Mouse (Mus musculus): ENCODE measurements around the gene Scarb2. TPM values are rescaled to one million over a fixed set of nuclear protein-coding genes. Genes with fewer than 3 reads are reported as not detected.
A peak's percentile ranks its signal among the peaks of the same experiment; 100 is the strongest.

The Scarb2 gene
- polyA plus RNA-seq, 1 experiment from 2014 or later, result 7.0 TPM

GRCm38 (mm10) chr5:92413271-92413981 lies 93.2 kb downstream of the Scarb2 start:
- Histone ChIP-seq H3K4me2 (ENCODE audit: low read depth, severe bottlenecking) (no peak overlapping the region), H3K4me3 (ENCODE audit: low read depth, low read length) (no peak overlapping the region), H3K4me1 (ENCODE audit: control insufficient read depth, insufficient read depth, low read length) (no peaks in the 10 kb centered on the region), H3K36me3 (ENCODE audit: control insufficient read depth, insufficient read depth, low read length) (peaks cover 11% of the 10 kb centered on the region), H3K9ac (ENCODE audit: low read length) (no peak overlapping the region), H3K27me3 (ENCODE audit: control insufficient read depth, insufficient read depth, low read length) (no peaks in the 10 kb centered on the region), H3K27ac (replicated peaks; ENCODE audit: low read depth, low read length) (no peak overlapping the region), H3K9me3 (ENCODE audit: control insufficient read depth, low read length) (no peaks in the 10 kb centered on the region)
- WGBS, result 90% methylated on average over 11 of the region's 11 CpGs
- DNase-seq (ENCODE audit: low spot score) (no peak), ATAC-seq (ENCODE audit: insufficient number of reproducible peaks, low FRiP score, low TSS enrichment, low read depth) (no peak; the same call in 1 of the 2 replicates)

DNA sequence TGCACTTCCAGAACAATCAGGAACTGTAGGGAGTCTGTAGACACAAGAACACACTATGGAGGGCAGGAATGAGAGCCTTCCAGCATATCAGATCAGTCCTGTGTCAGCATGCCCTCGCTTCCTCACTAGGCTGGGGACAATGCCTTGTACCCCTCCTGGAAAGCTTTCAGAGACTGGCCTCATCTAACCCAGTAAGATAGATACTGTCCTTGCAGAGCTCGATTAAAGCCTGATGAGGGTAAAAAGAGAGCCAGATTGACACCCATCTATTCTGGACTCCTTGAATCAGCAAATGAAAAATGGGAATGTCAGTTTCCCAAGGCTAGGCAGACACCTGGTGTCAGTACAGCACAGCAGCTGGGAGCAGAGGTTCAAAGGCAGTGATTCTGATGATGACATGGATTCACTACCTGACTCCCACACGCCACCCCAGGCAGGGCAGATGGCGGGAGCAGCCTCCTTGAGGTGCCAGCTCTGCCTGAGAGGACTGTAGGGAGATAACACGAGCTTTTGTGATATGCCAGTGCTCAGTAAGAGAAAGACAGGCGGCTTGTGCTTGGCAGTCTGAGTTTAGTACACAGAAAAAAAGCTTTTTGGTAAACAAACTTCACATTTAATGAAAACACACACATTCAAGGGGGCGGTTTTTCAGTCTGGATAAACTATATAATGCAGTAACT lies 95.0 kb downstream of the Scarb2 start:
- ATAC-seq (ENCODE audit: insufficient number of reproducible peaks, low FRiP score, low TSS enrichment, low read depth) (no peak), DNase-seq (ENCODE audit: low spot score) (no peak)
- no peaks in the 10 kb centered on the region for H3K4me1 ChIP-seq (ENCODE audit: control insufficient read depth, insufficient read depth, low read length)
- no peak overlapping the region for H3K4me3 ChIP-seq (ENCODE audit: low read depth, low read length)
- WGBS, result 75% methylated on average over 7 of the region's 7 CpGs
- no peaks in the 10 kb centered on the region for H3K9me3 ChIP-seq (ENCODE audit: control insufficient read depth, low read length)
- peaks cover 5% of the 10 kb centered on the region for H3K36me3 ChIP-seq (ENCODE audit: control insufficient read depth, insufficient read depth, low read length)
- H3K27me3 ChIP-seq (ENCODE audit: control insufficient read depth, insufficient read depth, low read length), result no peaks in the 10 kb centered on the region
- H3K4me2 ChIP-seq (ENCODE audit: low read depth, severe bottlenecking), result no peak overlapping the region
- no peak overlapping the region for H3K9ac ChIP-seq (ENCODE audit: low read length)
- H3K27ac ChIP-seq (replicated peaks; ENCODE audit: low read depth, low read length), result no peak overlapping the region

DNA sequence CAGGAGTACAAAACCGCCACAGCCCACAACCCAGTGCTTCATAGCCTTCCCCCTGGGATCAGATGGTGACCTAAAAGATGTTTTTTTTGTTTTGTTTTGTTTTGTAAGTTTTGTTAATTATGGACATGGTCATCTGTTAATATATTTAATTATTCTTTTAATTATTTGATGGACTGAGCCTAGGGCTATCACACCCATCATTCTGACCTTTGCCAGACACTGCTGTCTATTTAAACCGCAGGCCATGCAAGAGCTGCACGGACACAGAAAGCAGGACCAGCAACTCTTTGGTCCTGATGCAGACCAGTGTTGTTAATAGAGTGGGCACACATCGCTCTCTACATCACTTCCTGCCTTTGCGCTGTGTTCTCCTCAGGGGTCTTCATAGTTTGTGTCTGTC lies 96.1 kb downstream of the Scarb2 start:
- no peak overlapping the region for H3K9ac ChIP-seq (ENCODE audit: low read length)
- ATAC-seq (ENCODE audit: insufficient number of reproducible peaks, low FRiP score, low TSS enrichment, low read depth) (no peak), DNase-seq (ENCODE audit: low spot score) (no peak)
- H3K36me3 ChIP-seq (ENCODE audit: control insufficient read depth, insufficient read depth, low read length), result peaks cover 3% of the 10 kb centered on the region; the same call in 1 of the 2 replicates
- H3K27me3 ChIP-seq (ENCODE audit: control insufficient read depth, insufficient read depth, low read length), result no peaks in the 10 kb centered on the region
- H3K4me1 ChIP-seq (ENCODE audit: control insufficient read depth, insufficient read depth, low read length), result no peaks in the 10 kb centered on the region
- H3K4me2 ChIP-seq (ENCODE audit: low read depth, severe bottlenecking), result no peak overlapping the region
- H3K4me3 ChIP-seq (ENCODE audit: low read depth, low read length), result no peak overlapping the region
- H3K27ac ChIP-seq (replicated peaks; ENCODE audit: low read depth, low read length), result no peak overlapping the region
- 88% methylated on average over 5 of the region's 5 CpGs for WGBS
- H3K9me3 ChIP-seq (ENCODE audit: control insufficient read depth, low read length), result no peaks in the 10 kb centered on the region

DNA sequence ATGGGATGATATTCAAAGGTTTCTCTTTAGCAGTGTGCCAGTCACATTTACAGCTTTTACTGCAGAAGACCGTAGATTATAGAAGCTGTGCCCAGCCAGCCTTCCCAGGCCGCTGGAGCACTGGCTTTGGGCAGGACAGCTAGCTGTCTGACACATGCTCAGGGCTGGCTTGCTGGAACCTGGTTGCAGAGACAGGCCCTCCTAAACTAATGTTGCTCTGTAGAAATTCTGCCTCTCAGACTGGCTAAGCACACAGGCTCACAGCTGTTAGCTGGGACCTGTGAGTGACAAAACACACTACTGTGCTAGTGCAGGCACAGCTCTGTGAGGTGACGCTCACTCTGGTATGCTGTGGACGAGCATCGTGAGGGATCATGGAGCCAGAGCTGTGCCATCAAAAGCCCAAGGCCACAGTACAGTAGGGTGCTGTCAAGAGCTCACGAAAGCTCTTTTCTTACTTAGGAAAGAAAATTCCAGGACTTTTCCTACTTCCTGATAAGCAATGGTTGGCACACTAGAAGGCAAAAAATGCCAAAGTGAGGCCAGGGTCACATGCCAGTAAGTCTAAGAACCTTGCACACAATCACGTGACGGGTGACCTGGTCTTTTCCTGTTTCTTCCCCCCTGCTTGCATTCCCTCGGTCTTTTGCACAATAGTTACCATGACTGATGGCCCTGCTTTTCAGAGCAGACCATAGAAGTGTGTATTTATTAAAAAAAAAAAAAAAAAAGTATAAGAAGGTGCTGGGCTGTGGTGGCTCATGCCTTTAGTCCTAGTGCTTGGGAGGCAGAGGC lies 97.1 kb downstream of the Scarb2 start:
- ATAC-seq (ENCODE audit: insufficient number of reproducible peaks, low FRiP score, low TSS enrichment, low read depth) (no peak), DNase-seq (ENCODE audit: low spot score) (no peak)
- Histone ChIP-seq H3K4me1 (ENCODE audit: control insufficient read depth, insufficient read depth, low read length) (peaks cover 2% of the 10 kb centered on the region), H3K27me3 (ENCODE audit: control insufficient read depth, insufficient read depth, low read length) (no peaks in the 10 kb centered on the region), H3K9ac (ENCODE audit: low read length) (no peak overlapping the region), H3K4me2 (ENCODE audit: low read depth, severe bottlenecking) (no peak overlapping the region), H3K9me3 (ENCODE audit: control insufficient read depth, low read length) (no peaks in the 10 kb centered on the region), H3K4me3 (ENCODE audit: low read depth, low read length) (no peak overlapping the region), H3K27ac (replicated peaks; ENCODE audit: low read depth, low read length) (no peak overlapping the region), H3K36me3 (ENCODE audit: control insufficient read depth, insufficient read depth, low read length) (peaks cover 3% of the 10 kb centered on the region; the same call in 1 of the 2 replicates)
- 82% methylated on average over 9 of the region's 9 CpGs for WGBS

DNA sequence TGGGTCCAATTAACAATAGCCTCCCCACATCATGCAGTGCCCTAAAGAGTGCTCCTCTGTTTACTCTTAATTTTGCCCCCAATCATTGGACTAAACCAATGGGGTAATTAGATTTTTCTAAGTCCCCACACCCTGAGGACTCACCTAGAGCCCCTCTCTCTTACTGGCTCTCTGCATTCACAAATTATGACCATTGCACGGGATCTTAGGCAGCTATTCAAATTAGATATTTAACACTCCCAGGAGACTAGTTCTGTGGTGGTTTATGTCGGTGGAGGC lies 102.3 kb downstream of the Scarb2 start:
- Histone ChIP-seq H3K4me1 (ENCODE audit: control insufficient read depth, insufficient read depth, low read length) (peaks cover 12% of the 10 kb centered on the region), H3K4me3 (ENCODE audit: low read depth, low read length) (no peak overlapping the region), H3K4me2 (ENCODE audit: low read depth, severe bottlenecking) (peak overlapping the region; percentile 3; the same call in 1 of the 2 replicates), H3K9ac (ENCODE audit: low read length) (no peak overlapping the region), H3K9me3 (ENCODE audit: control insufficient read depth, low read length) (no peaks in the 10 kb centered on the region), H3K27me3 (ENCODE audit: control insufficient read depth, insufficient read depth, low read length) (no peaks in the 10 kb centered on the region), H3K36me3 (ENCODE audit: control insufficient read depth, insufficient read depth, low read length) (no peaks in the 10 kb centered on the region), H3K27ac (replicated peaks; ENCODE audit: low read depth, low read length) (peak overlapping the region; percentile 64)
- ATAC-seq (ENCODE audit: insufficient number of reproducible peaks, low FRiP score, low TSS enrichment, low read depth) (peak; percentile 55; the same call in 1 of the 2 replicates), DNase-seq (ENCODE audit: low spot score) (no peak)
- 3% methylated on average over 2 of the region's 2 CpGs for WGBS

GRCm38 (mm10) chr5:92403562-92404399 lies 102.9 kb downstream of the Scarb2 start:
- H3K9ac ChIP-seq (ENCODE audit: low read length), result peak overlapping the region; percentile 30; the same call in 1 of the 2 replicates
- peak; percentile 81 for DNase-seq (ENCODE audit: low spot score)
- no peaks in the 10 kb centered on the region for H3K9me3 ChIP-seq (ENCODE audit: control insufficient read depth, low read length)
- H3K27ac ChIP-seq (replicated peaks; ENCODE audit: low read depth, low read length), result peak overlapping the region; percentile 64
- peak overlapping the region; percentile 3; the same call in 1 of the 2 replicates for H3K4me2 ChIP-seq (ENCODE audit: low read depth, severe bottlenecking)
- H3K27me3 ChIP-seq (ENCODE audit: control insufficient read depth, insufficient read depth, low read length), result no peaks in the 10 kb centered on the region
- H3K4me3 ChIP-seq (ENCODE audit: low read depth, low read length), result no peak overlapping the region
- H3K4me1 ChIP-seq (ENCODE audit: control insufficient read depth, insufficient read depth, low read length), result peaks cover 12% of the 10 kb centered on the region
- no peaks in the 10 kb centered on the region for H3K36me3 ChIP-seq (ENCODE audit: control insufficient read depth, insufficient read depth, low read length)
- WGBS, result 21% methylated on average over 9 of the region's 10 CpGs
- peak; percentile 82 for ATAC-seq (ENCODE audit: insufficient number of reproducible peaks, low FRiP score, low TSS enrichment, low read depth)

- ATAC-seq (ENCODE audit: insufficient number of reproducible peaks, low FRiP score, low TSS enrichment, low read depth), result no peak
- no peak overlapping the region for H3K4me2 ChIP-seq (ENCODE audit: low read depth, severe bottlenecking)
- H3K27me3 ChIP-seq (ENCODE audit: control insufficient read depth, insufficient read depth, low read length), result no peaks in the 10 kb centered on the region
- no peak overlapping the region for H3K4me3 ChIP-seq (ENCODE audit: low read depth, low read length)
- H3K9ac ChIP-seq (ENCODE audit: low read length), result no peak overlapping the region
- H3K9me3 ChIP-seq (ENCODE audit: control insufficient read depth, low read length), result no peaks in the 10 kb centered on the region
- H3K27ac ChIP-seq (replicated peaks; ENCODE audit: low read depth, low read length), result no peak overlapping the region
- H3K4me1 ChIP-seq (ENCODE audit: control insufficient read depth, insufficient read depth, low read length), result peaks cover 12% of the 10 kb centered on the region
- no peak for DNase-seq (ENCODE audit: low spot score)
- no peaks in the 10 kb centered on the region for H3K36me3 ChIP-seq (ENCODE audit: control insufficient read depth, insufficient read depth, low read length)
- 77% methylated on average over 9 of the region's 9 CpGs for WGBS
Observed at GRCm38 (mm10) chr5:92402816-92403215, 103.8 kb downstream of the Scarb2 start.

- WGBS, result 19% methylated on average over 5 of the region's 5 CpGs
- H3K9ac ChIP-seq (ENCODE audit: low read length), result no peak overlapping the region
- H3K4me3 ChIP-seq (ENCODE audit: low read depth, low read length), result no peak overlapping the region
- H3K9me3 ChIP-seq (ENCODE audit: control insufficient read depth, low read length), result no peaks in the 10 kb centered on the region
- 0 out of 2 replicates have a peak, but pooled peaks cover under 1% of the 10 kb centered on the region for H3K4me1 ChIP-seq (ENCODE audit: control insufficient read depth, insufficient read depth, low read length)
- DNase-seq (ENCODE audit: low spot score) (peak; percentile 88), ATAC-seq (ENCODE audit: insufficient number of reproducible peaks, low FRiP score, low TSS enrichment, low read depth) (peak; percentile 81)
- no peaks in the 10 kb centered on the region for H3K36me3 ChIP-seq (ENCODE audit: control insufficient read depth, insufficient read depth, low read length)
- peaks cover 2% of the 10 kb centered on the region; the same call in 1 of the 2 replicates for H3K27me3 ChIP-seq (ENCODE audit: control insufficient read depth, insufficient read depth, low read length)
- H3K4me2 ChIP-seq (ENCODE audit: low read depth, severe bottlenecking), result no peak overlapping the region
- H3K27ac ChIP-seq (replicated peaks; ENCODE audit: low read depth, low read length), result no peak overlapping the region
Observed at GRCm38 (mm10) chr5:92398153-92398552, 108.5 kb downstream of the Scarb2 start.

All from limb, embryonic 11.5 days (tissue).